Mouse (Mus musculus) MEL (cell line): ENCODE results near the gene Chchd5. TPM values are rescaled to one million over a fixed set of nuclear protein-coding genes. Genes with fewer than 3 reads are reported as not detected.
A peak's percentile ranks its signal among the peaks of the same experiment; 100 is the strongest.

ENCODE experiments used
- DNase-seq: peaks from one replicate; pipeline ENCODE4 v3.0.0; 2011; ENCODE audit warnings: low read depth, low spot score
- H3K27ac ChIP-seq: 2 replicates; pipeline ENCODE4 v1.5.1; 2012; ENCODE audit warnings: low read depth, mild to moderate bottlenecking, control low read depth, low read length, moderate library complexity; ENCODE audit not compliant: control insufficient read depth
- H3K27me3 ChIP-seq, 2 experiments: fragments of 150-350 bp in 1 of 2; sonication (generic) in 1 of 2; 2 replicates each; pipeline ENCODE4 v1.6.1; 2012; ENCODE audit warnings: low read length in 2 of 2, mild to moderate bottlenecking in 2 of 2, improper control_type of control experiment in 1 of 2, moderate library complexity in 1 of 2; ENCODE audit not compliant: insufficient read depth in 2 of 2, control insufficient read depth in 1 of 2
- H3K36me3 ChIP-seq, 2 experiments: 2 replicates each; pipeline ENCODE4 v1.6.1; 2012 to 2014; ENCODE audit warnings: low read length in 2 of 2, improper control_type of control experiment in 1 of 2, inconsistent platforms in 1 of 2, mild to moderate bottlenecking in 1 of 2; ENCODE audit not compliant: insufficient read depth in 2 of 2, control insufficient read depth in 1 of 2
- H3K4me1 ChIP-seq, 2 experiments: fragments of 150-350 bp in 1 of 2; sonication (generic) in 1 of 2; 2 replicates each; pipeline ENCODE4 v1.6.1; 2012; ENCODE audit warnings: low read length in 2 of 2, improper control_type of control experiment in 1 of 2, mild to moderate bottlenecking in 1 of 2; ENCODE audit not compliant: insufficient read depth in 2 of 2, control insufficient read depth in 1 of 2
- H3K4me3 ChIP-seq, 2 experiments: fragments of 150-350 bp in 1 of 2; sonication (generic) in 1 of 2; 2 replicates each; pipeline ENCODE4 v1.5.1; 2012; ENCODE audit warnings: low read depth in 2 of 2, low read length in 2 of 2, mild to moderate bottlenecking in 2 of 2, moderate library complexity in 2 of 2, control low read depth in 1 of 2, improper control_type of control experiment in 1 of 2; ENCODE audit not compliant: control insufficient read depth in 1 of 2, insufficient read depth in 1 of 2
- H3K79me2 ChIP-seq: 2 replicates; pipeline ENCODE4 v1.6.1; 2012; ENCODE audit warnings: mild to moderate bottlenecking, low read length, moderate library complexity; ENCODE audit not compliant: control insufficient read depth, poor library complexity, insufficient read depth
- H3K9ac ChIP-seq: 2 replicates; pipeline ENCODE4 v1.6.1; 2012; ENCODE audit warnings: low read depth, mild to moderate bottlenecking, control low read depth, low read length, moderate library complexity; ENCODE audit not compliant: control insufficient read depth, poor library complexity, severe bottlenecking
- H3K9me3 ChIP-seq: fragments of 150-350 bp; sonication (generic); replicated peaks from 2 replicates; pipeline ENCODE4 v1.6.1; 2012; ENCODE audit warnings: mild to moderate bottlenecking, low read length, improper control_type of control experiment, moderate library complexity; ENCODE audit not compliant: insufficient read depth
- BHLHE40 ChIP-seq: IDR thresholded peaks from 2 replicates; pipeline ENCODE4 v1.6.1; 2012; ENCODE audit warnings: low read depth, mild to moderate bottlenecking, inconsistent platforms, low read length, improper control_type of control experiment, borderline replicate concordance
- CHD1 ChIP-seq: IDR thresholded peaks from 2 replicates; pipeline ENCODE4 v1.6.1; 2012; ENCODE audit warnings: low read depth, mild to moderate bottlenecking, inconsistent platforms, low read length, improper control_type of control experiment
- CHD2 ChIP-seq: IDR thresholded peaks from 2 replicates; pipeline ENCODE4 v1.6.1; 2011; ENCODE audit warnings: low read length, improper control_type of control experiment
- CTCF ChIP-seq, 3 experiments: IDR thresholded peaks in 2 of 3; conservative IDR thresholded peaks in 1 of 3; 2 replicates each; pipeline ENCODE4 v1.5.1; 2011 to 2012; ENCODE audit warnings: low read length in 3 of 3, low read depth in 2 of 3, mild to moderate bottlenecking in 2 of 3, improper control_type of control experiment in 1 of 3, inconsistent platforms in 1 of 3, mixed read lengths in 1 of 3, moderate library complexity in 1 of 3; ENCODE audit not compliant: control insufficient read depth in 1 of 3, insufficient read depth in 1 of 3, poor library complexity in 1 of 3, severe bottlenecking in 1 of 3
- E2F4 ChIP-seq: IDR thresholded peaks from 2 replicates; pipeline ENCODE4 v1.6.1; 2011; ENCODE audit warnings: low read depth, low read length, improper control_type of control experiment, borderline replicate concordance
- ELF1 ChIP-seq: IDR thresholded peaks from 2 replicates; pipeline ENCODE4 v1.6.1; 2014; ENCODE audit warnings: low read depth, mild to moderate bottlenecking, inconsistent platforms, low read length, improper control_type of control experiment, moderate library complexity
- EP300 ChIP-seq, 2 experiments: IDR thresholded peaks; 2 replicates each; pipeline ENCODE4 v1.6.1; 2011; ENCODE audit warnings: improper control_type of control experiment in 2 of 2, low read length in 2 of 2, low read depth in 1 of 2, mild to moderate bottlenecking in 1 of 2
- GABPA ChIP-seq: IDR thresholded peaks from 2 replicates; pipeline ENCODE4 v1.6.1; 2012; ENCODE audit warnings: low read depth, mild to moderate bottlenecking, inconsistent platforms, low read length, improper control_type of control experiment, moderate library complexity
- GATA1 ChIP-seq: IDR thresholded peaks from 2 replicates; pipeline ENCODE4 v1.6.1; 2011; ENCODE audit warnings: low read depth, low read length, improper control_type of control experiment
- HCFC1 ChIP-seq: IDR thresholded peaks from 2 replicates; pipeline ENCODE4 v1.6.1; 2012; ENCODE audit warnings: low read depth, mild to moderate bottlenecking, inconsistent platforms, low read length, improper control_type of control experiment, moderate library complexity
- JUND ChIP-seq: IDR thresholded peaks from 2 replicates; pipeline ENCODE4 v1.6.1; 2011; ENCODE audit warnings: low read depth, mild to moderate bottlenecking, improper control_type of control experiment, low read length
- KAT2A ChIP-seq: conservative IDR thresholded peaks from 2 replicates; pipeline ENCODE4 v1.6.1; 2012; ENCODE audit warnings: low read depth, low read length, improper control_type of control experiment, inconsistent platforms
- MAFK ChIP-seq: IDR thresholded peaks from 2 replicates; pipeline ENCODE4 v1.6.1; 2011; ENCODE audit warnings: low read depth, mild to moderate bottlenecking, low read length, improper control_type of control experiment, borderline replicate concordance
- MAX ChIP-seq: IDR thresholded peaks from 2 replicates; pipeline ENCODE4 v1.6.1; 2011; ENCODE audit warnings: low read length, improper control_type of control experiment
- MAZ ChIP-seq: IDR thresholded peaks from 2 replicates; pipeline ENCODE4 v1.6.1; 2012; ENCODE audit warnings: low read depth, mild to moderate bottlenecking, inconsistent platforms, low read length, improper control_type of control experiment
- MEF2A ChIP-seq: IDR thresholded peaks from 2 replicates; pipeline ENCODE4 v1.6.1; 2014; ENCODE audit warnings: low read depth, mild to moderate bottlenecking, inconsistent platforms, low read length, improper control_type of control experiment; ENCODE audit not compliant: poor library complexity, insufficient replicate concordance, severe bottlenecking; ENCODE audit errors: extremely low read depth
- MXI1 ChIP-seq: IDR thresholded peaks from 2 replicates; pipeline ENCODE4 v1.6.1; 2011; ENCODE audit warnings: mild to moderate bottlenecking, low read depth, low read length, improper control_type of control experiment
- MYB ChIP-seq: IDR thresholded peaks from 2 replicates; pipeline ENCODE4 v1.6.1; 2011; ENCODE audit warnings: mild to moderate bottlenecking, low read depth, low read length, improper control_type of control experiment
- MYC ChIP-seq: IDR thresholded peaks from 2 replicates; pipeline ENCODE4 v1.6.1; 2011; ENCODE audit warnings: low read depth, mild to moderate bottlenecking, low read length, improper control_type of control experiment, moderate library complexity
- NELFE ChIP-seq: IDR thresholded peaks from 2 replicates; pipeline ENCODE4 v1.6.1; 2011; ENCODE audit warnings: low read depth, low read length, improper control_type of control experiment
- NRF1 ChIP-seq: IDR thresholded peaks from 2 replicates; pipeline ENCODE4 v1.6.1; 2014; ENCODE audit warnings: low read depth, mild to moderate bottlenecking, inconsistent platforms, low read length, improper control_type of control experiment, moderate library complexity; ENCODE audit not compliant: poor library complexity, insufficient read depth, severe bottlenecking
- POLR2A ChIP-seq, 2 experiments: IDR thresholded peaks; 2 replicates each; pipeline ENCODE4 v1.6.1; 2011 to 2012; ENCODE audit warnings: low read length in 2 of 2, mild to moderate bottlenecking in 2 of 2, control low read depth in 1 of 2, improper control_type of control experiment in 1 of 2, low read depth in 1 of 2, moderate library complexity in 1 of 2; ENCODE audit not compliant: control insufficient read depth in 1 of 2, insufficient read depth in 1 of 2, poor library complexity in 1 of 2
- POLR2AphosphoS2 ChIP-seq: IDR thresholded peaks from 2 replicates; pipeline ENCODE4 v1.6.1; 2011; ENCODE audit warnings: low read length, improper control_type of control experiment
- POLR2AphosphoS5 ChIP-seq: IDR thresholded peaks from 2 replicates; pipeline ENCODE4 v1.6.1; 2012; ENCODE audit warnings: low read depth, borderline replicate concordance, mild to moderate bottlenecking, inconsistent platforms, low read length, moderate library complexity, mixed read lengths
- RAD21 ChIP-seq: IDR thresholded peaks from 2 replicates; pipeline ENCODE4 v1.6.1; 2011; ENCODE audit warnings: mild to moderate bottlenecking, low read depth, low read length, improper control_type of control experiment
- RCOR1 ChIP-seq: IDR thresholded peaks from 2 replicates; pipeline ENCODE4 v1.6.1; 2012; ENCODE audit warnings: low read depth, mild to moderate bottlenecking, inconsistent platforms, low read length, improper control_type of control experiment
- SIN3A ChIP-seq: IDR thresholded peaks from 2 replicates; pipeline ENCODE4 v1.6.1; 2012; ENCODE audit warnings: low read length, improper control_type of control experiment, inconsistent platforms
- SMC3 ChIP-seq: IDR thresholded peaks from 2 replicates; pipeline ENCODE4 v1.6.1; 2011; ENCODE audit warnings: low read depth, low read length, improper control_type of control experiment
- TAL1 ChIP-seq: IDR thresholded peaks from 2 replicates; pipeline ENCODE4 v1.6.1; 2012; ENCODE audit warnings: mild to moderate bottlenecking, inconsistent platforms, low read length, moderate library complexity, mixed read lengths
- TBP ChIP-seq: IDR thresholded peaks from 2 replicates; pipeline ENCODE4 v1.8.0; 2011; ENCODE audit warnings: low read depth, low read length, improper control_type of control experiment
- TCF12 ChIP-seq: IDR thresholded peaks from 2 replicates; pipeline ENCODE4 v1.6.1; 2014; ENCODE audit warnings: low read depth, mild to moderate bottlenecking, inconsistent platforms, low read length, improper control_type of control experiment, moderate library complexity
- UBTF ChIP-seq: IDR thresholded peaks from 2 replicates; pipeline ENCODE4 v1.6.1; 2012; ENCODE audit warnings: low read depth, mild to moderate bottlenecking, inconsistent platforms, low read length, improper control_type of control experiment, moderate library complexity, borderline replicate concordance; ENCODE audit not compliant: insufficient read depth
- USF2 ChIP-seq, 2 experiments: IDR thresholded peaks; 2 replicates each; pipeline ENCODE4 v1.6.1; 2011 to 2012; ENCODE audit warnings: improper control_type of control experiment in 2 of 2, low read length in 2 of 2, borderline replicate concordance in 1 of 2, inconsistent platforms in 1 of 2, low read depth in 1 of 2, mild to moderate bottlenecking in 1 of 2; ENCODE audit not compliant: insufficient read depth in 1 of 2
- ZC3H11A ChIP-seq: IDR thresholded peaks from 2 replicates; pipeline ENCODE4 v1.6.1; 2012; ENCODE audit warnings: low read depth, mild to moderate bottlenecking, inconsistent platforms, low read length, improper control_type of control experiment
- ZKSCAN1 ChIP-seq: IDR thresholded peaks from 2 replicates; pipeline ENCODE4 v1.6.1; 2012; ENCODE audit warnings: low read depth, mild to moderate bottlenecking, inconsistent platforms, low read length, improper control_type of control experiment, moderate library complexity
- ZMIZ1 ChIP-seq: IDR thresholded peaks from 2 replicates; pipeline ENCODE4 v1.6.1; 2012; ENCODE audit warnings: low read depth, mild to moderate bottlenecking, inconsistent platforms, low read length, improper control_type of control experiment, moderate library complexity
- ZNF384 ChIP-seq: IDR thresholded peaks from 2 replicates; pipeline ENCODE4 v1.6.1; 2012; ENCODE audit warnings: low read depth, mild to moderate bottlenecking, inconsistent platforms, low read length, improper control_type of control experiment
- polyA plus RNA-seq, 2 experiments: library from polyadenylated mRNA; stranded (reverse) in 1 of 2; unstranded in 1 of 2; fragments of >175 nt in 1 of 2; fragments of >200 nt in 1 of 2; gene quantifications; 2 replicates each; pipeline versions ENCODE4 v1.2.1 to v1.2.4; 2012; ENCODE audit warnings: low replicate concordance in 2 of 2, low read depth in 1 of 2; ENCODE audit not compliant: insufficient read length in 2 of 2, insufficient read depth in 1 of 2, missing spikeins in 1 of 2
- total RNA-seq: library from RNA; depleted of rRNA; stranded (reverse); fragments of 300-350 nt; gene quantifications from 2 replicates; pipeline ENCODE4 v1.2.3, GENCODE M21; 2012

Gene Chchd5
- total and polyA plus RNA-seq, 3 experiments: 15.9 to 23.7 TPM; not detected in 1

- H3K79me2 ChIP-seq: peaks cover 24% of the 10 kb centered on the region
- no peaks in the 10 kb centered on the region for H3K27me3 ChIP-seq
- H3K4me3 ChIP-seq: peak within 1 kb of the TSS; percentile 62 to 86
- DNase-seq: peak; percentile 96
- H3K9me3 ChIP-seq: no peaks in the 10 kb centered on the region
- peaks cover 1 to 10% of the 10 kb centered on the region in 2 experiments; a peak in 3 of 4 replicates for H3K36me3 ChIP-seq
- peak within 1 kb of the TSS; percentile 41 for H3K27ac ChIP-seq
- peak within 1 kb of the TSS; percentile 91 for H3K9ac ChIP-seq
- peaks cover 0 to 10% of the 10 kb centered on the region in 2 experiments; a peak in 3 of 4 replicates for H3K4me1 ChIP-seq
- TF ChIP-seq KAT2A (peak; percentile 93), MAFK (no peak), JUND (no peak), CTCF (IDR thresholded peaks at IDR 0.05 in 2 of 3, conservative IDR thresholded peaks at IDR 0.05 in 1 of 3; ENCODE audit: control insufficient read depth in 1 of 3, insufficient read depth in 1 of 3, low read depth in 2 of 3, low read length in 3 of 3, poor library complexity in 1 of 3, severe bottlenecking in 1 of 3) (no peak), MYC (peak; percentile 99), MXI1 (peak; percentile 99), POLR2A (IDR thresholded peaks at IDR 0.05; ENCODE audit: control insufficient read depth in 1 of 2, insufficient read depth in 1 of 2, low read depth in 1 of 2, low read length in 2 of 2, poor library complexity in 1 of 2) (peak in 1 of 2 experiments; percentile 94; a peak in 2 of 4 replicates), ZNF384 (no peak), MAX (peak; percentile 95), SIN3A (peak; percentile 98), CHD2 (peak; percentile 56; the same call in 1 of the 2 replicates), E2F4 (no peak), CHD1 (peak; percentile 23; the same call in 1 of the 2 replicates), EP300 (IDR thresholded peaks at IDR 0.05; ENCODE audit: low read depth in 1 of 2, low read length in 2 of 2) (peak in 1 of 2 experiments; percentile 41; a peak in 2 of 4 replicates), TAL1 (no peak), POLR2AphosphoS5 (no peak), NELFE (peak; percentile 91), GATA1 (no peak), UBTF (no peak), ZC3H11A (no peak), POLR2AphosphoS2 (peak; percentile 78), MYB (no peak), MEF2A (no peak), MAZ (peak; percentile 97), HCFC1 (peak; percentile 99), RCOR1 (peak; percentile 55; the same call in 1 of the 2 replicates), RAD21 (no peak), NRF1 (peak; percentile 38; the same call in 1 of the 2 replicates), TBP (peak; percentile 89), ELF1 (peak; percentile 85), BHLHE40 (no peak; the same call in 1 of the 2 replicates), ZKSCAN1 (no peak), GABPA (no peak), SMC3 (no peak), ZMIZ1 (peak; percentile 59; the same call in 1 of the 2 replicates), TCF12 (peak; percentile 69), USF2 (IDR thresholded peaks at IDR 0.05; ENCODE audit: borderline replicate concordance in 1 of 2, insufficient read depth in 1 of 2, low read depth in 1 of 2, low read length in 2 of 2) (no peak)
Observed at GRCm38 (mm10) chr2:129100784-129101310, 28.7 kb upstream of the Chchd5 start, which contains the start of gene Polr1b. Gene Polr1b (plus strand): TSS chr2:129100995.
